Mouse (Mus musculus) B cell, adult 67 days (primary cell): ENCODE measurements around the gene R3hdml. TPM values are rescaled to one million over a fixed set of nuclear protein-coding genes. Genes with fewer than 3 reads are reported as not detected.

Experiments used
- total RNA-seq, 2 experiments: library from RNA; stranded (reverse); gene quantifications; 4 replicates each; pipeline ENCODE4 v1.2.4; 2023

R3hdml gene
- total RNA-seq, result not detected

GRCm38 (mm10) chr2:163492018-163492417 lies at the start of gene R3hdml:
Gene R3hdml (plus strand): TSS chr2:163492318.

GRCm38 (mm10) chr2:163472466-163472851 lies 19.7 kb upstream of the R3hdml start, which contains the start of gene Fitm2:
Gene Fitm2 (minus strand): TSS chr2:163472629.

GRCm38 (mm10) chr2:163506300-163507004 lies 14.3 kb downstream of the R3hdml start, which contains the start of gene Hnf4a:
Gene Hnf4a (plus strand): TSS chr2:163506808.

Other genes starting within 250 kb of the R3hdml start
- not detected for gene Jph2, start 94.3 kb upstream of the R3hdml start, total RNA-seq
- gene Oser1, start 67.6 kb upstream of the R3hdml start, total RNA-seq, result 100 to 1,000 TPM; 117 to 132 TPM
- not detected for gene Gdap1l1, start 53.8 kb upstream of the R3hdml start, total RNA-seq
- gene Fitm2, start 19.7 kb upstream of the R3hdml start, total RNA-seq, result 1 to 10 TPM; 4.9 to 5.5 TPM
- gene Hnf4a, start 14.5 kb downstream of the R3hdml start, total RNA-seq, result not detected
- 100 to 1,000 TPM; 201 to 213 TPM for gene Ttpal, start 110.0 kb downstream of the R3hdml start, total RNA-seq
- gene Serinc3, start 152.8 kb downstream of the R3hdml start, total RNA-seq, result 1,000 to 10,000 TPM; 1,513 to 1,692 TPM
- 100 to 1,000 TPM; 251 to 253 TPM for gene Pkig, start 166.1 kb downstream of the R3hdml start, total RNA-seq